Mouse (Mus musculus): Measurements from ENCODE around the gene Hoxa10. TPM values are rescaled to one million over a fixed set of nuclear protein-coding genes. Genes with fewer than 3 reads are reported as not detected.

Gene Hoxa10
- total and polyA plus RNA-seq, 2 experiments, result not detected

GRCm38 (mm10) chr6:52223939-52224760 lies 16.5 kb downstream of the Hoxa10 start:
- peaks cover 3% of the 10 kb centered on the region; the same call in 1 of the 2 replicates for H3K4me1 ChIP-seq (ENCODE audit: control insufficient read depth, insufficient read depth, low read length)
- no peak overlapping the region for H3K9ac ChIP-seq (ENCODE audit: low read depth, low read length)

GRCm38 (mm10) chr6:52222729-52223128 lies 17.9 kb downstream of the Hoxa10 start:
- H3K36me3 ChIP-seq (ENCODE audit: control insufficient read depth, insufficient read depth, low read length), result no peaks in the 10 kb centered on the region
- WGBS, result 34% methylated on average over 13 of the region's 13 CpGs
- no peak overlapping the region for H3K27ac ChIP-seq (replicated peaks; ENCODE audit: insufficient read depth, low read depth, low read length)
- H3K4me1 ChIP-seq (ENCODE audit: control insufficient read depth, insufficient read depth, low read length), result peaks cover 3% of the 10 kb centered on the region; the same call in 1 of the 2 replicates
- no peak overlapping the region for H3K9ac ChIP-seq (ENCODE audit: low read depth, low read length)
- no peak overlapping the region for H3K4me3 ChIP-seq (ENCODE audit: insufficient read depth, low read depth, low read length)
- no peak for TF ChIP-seq POLR2A (IDR thresholded peaks at IDR 0.05; ENCODE audit: extremely low read depth, insufficient read depth, low read length)
- TF ChIP-seq CTCF (IDR thresholded peaks at IDR 0.05; ENCODE audit: low read depth, low read length), result no peak
- H3K79me2 ChIP-seq (ENCODE audit: control insufficient read depth, insufficient read depth, low read length), result no peaks in the 10 kb centered on the region
- H3K27me3 ChIP-seq (ENCODE audit: control insufficient read depth, insufficient read depth, low read length), result peaks cover 34% of the 10 kb centered on the region
- DNase-seq (ENCODE audit: extremely low read depth, low read depth, low spot score), result no peak

More at GRCm38 (mm10) chr6:52223939-52224760, 16.5 kb downstream of the Hoxa10 start:
- no peak for DNase-seq (ENCODE audit: extremely low read depth, low read depth, low spot score)
- no peak for TF ChIP-seq POLR2A (IDR thresholded peaks at IDR 0.05; ENCODE audit: extremely low read depth, insufficient read depth, low read length)
- no peak for TF ChIP-seq CTCF (IDR thresholded peaks at IDR 0.05; ENCODE audit: low read depth, low read length)
- no peak overlapping the region for H3K4me3 ChIP-seq (ENCODE audit: insufficient read depth, low read depth, low read length)
- WGBS, result 9% methylated on average over 24 of the region's 24 CpGs
- H3K36me3 ChIP-seq (ENCODE audit: control insufficient read depth, insufficient read depth, low read length), result no peaks in the 10 kb centered on the region
- H3K79me2 ChIP-seq (ENCODE audit: control insufficient read depth, insufficient read depth, low read length), result no peaks in the 10 kb centered on the region
- peaks cover 32% of the 10 kb centered on the region for H3K27me3 ChIP-seq (ENCODE audit: control insufficient read depth, insufficient read depth, low read length)
- H3K27ac ChIP-seq (replicated peaks; ENCODE audit: insufficient read depth, low read depth, low read length), result no peak overlapping the region

- Histone ChIP-seq H3K27me3 (ENCODE audit: control insufficient read depth, insufficient read depth, low read length) (peaks cover 39% of the 10 kb centered on the region), H3K4me3 (ENCODE audit: insufficient read depth, low read depth, low read length) (no peak overlapping the region), H3K27ac (replicated peaks; ENCODE audit: insufficient read depth, low read depth, low read length) (no peak overlapping the region), H3K36me3 (ENCODE audit: control insufficient read depth, insufficient read depth, low read length) (no peaks in the 10 kb centered on the region), H3K9ac (ENCODE audit: low read depth, low read length) (no peak overlapping the region), H3K4me1 (ENCODE audit: control insufficient read depth, insufficient read depth, low read length) (peaks cover 3% of the 10 kb centered on the region; the same call in 1 of the 2 replicates), H3K79me2 (ENCODE audit: control insufficient read depth, insufficient read depth, low read length) (no peaks in the 10 kb centered on the region)
- DNase-seq (ENCODE audit: extremely low read depth, low read depth, low spot score), result no peak
- 24% methylated on average over 21 of the region's 21 CpGs for WGBS
- TF ChIP-seq POLR2A (IDR thresholded peaks at IDR 0.05; ENCODE audit: extremely low read depth, insufficient read depth, low read length) (no peak), CTCF (IDR thresholded peaks at IDR 0.05; ENCODE audit: low read depth, low read length) (no peak)
These were observed 18.5 kb downstream of the Hoxa10 start for GRCm38 (mm10) chr6:52221993-52222685.

GRCm38 (mm10) chr6:52221337-52221992 lies 19.2 kb downstream of the Hoxa10 start, which contains the start of gene Hoxa7:
Gene Hoxa7, minus strand, starts transcription at chr6:52221854.
- peaks cover 3% of the 10 kb centered on the region; the same call in 1 of the 2 replicates for H3K4me1 ChIP-seq (ENCODE audit: control insufficient read depth, insufficient read depth, low read length)
- H3K4me3 ChIP-seq (ENCODE audit: insufficient read depth, low read depth, low read length), result peak within 1 kb of the TSS; percentile 62
- DNase-seq (ENCODE audit: extremely low read depth, low read depth, low spot score), result peak; percentile 37
- peak within 1 kb of the TSS; percentile 46 for H3K9ac ChIP-seq (ENCODE audit: low read depth, low read length)
- no peak for TF ChIP-seq POLR2A (IDR thresholded peaks at IDR 0.05; ENCODE audit: extremely low read depth, insufficient read depth, low read length)
- peak; percentile 97 for TF ChIP-seq CTCF (IDR thresholded peaks at IDR 0.05; ENCODE audit: low read depth, low read length)
- no peaks in the 10 kb centered on the region for H3K36me3 ChIP-seq (ENCODE audit: control insufficient read depth, insufficient read depth, low read length)
- no peak within 1 kb of the TSS for H3K27ac ChIP-seq (replicated peaks; ENCODE audit: insufficient read depth, low read depth, low read length)
- no peaks in the 10 kb centered on the region for H3K79me2 ChIP-seq (ENCODE audit: control insufficient read depth, insufficient read depth, low read length)
- 3% methylated on average over 46 of the region's 46 CpGs for WGBS
- H3K27me3 ChIP-seq (ENCODE audit: control insufficient read depth, insufficient read depth, low read length), result peaks cover 38% of the 10 kb centered on the region

- DNase-seq (ENCODE audit: extremely low read depth, low read depth, low spot score), result no peak
- TF ChIP-seq CTCF (IDR thresholded peaks at IDR 0.05; ENCODE audit: low read depth, low read length) (no peak), POLR2A (IDR thresholded peaks at IDR 0.05; ENCODE audit: extremely low read depth, insufficient read depth, low read length) (no peak)
- Histone ChIP-seq H3K27ac (replicated peaks; ENCODE audit: insufficient read depth, low read depth, low read length) (no peak overlapping the region), H3K36me3 (ENCODE audit: control insufficient read depth, insufficient read depth, low read length) (no peaks in the 10 kb centered on the region), H3K9ac (ENCODE audit: low read depth, low read length) (no peak overlapping the region), H3K4me1 (ENCODE audit: control insufficient read depth, insufficient read depth, low read length) (peaks cover 3% of the 10 kb centered on the region; the same call in 1 of the 2 replicates), H3K27me3 (ENCODE audit: control insufficient read depth, insufficient read depth, low read length) (peaks cover 43% of the 10 kb centered on the region), H3K79me2 (ENCODE audit: control insufficient read depth, insufficient read depth, low read length) (no peaks in the 10 kb centered on the region), H3K4me3 (ENCODE audit: insufficient read depth, low read depth, low read length) (peak overlapping the region; percentile 62; the same call in 1 of the 2 replicates)
- 19% methylated on average over 12 of the region's 12 CpGs for WGBS
These were observed 19.8 kb downstream of the Hoxa10 start for GRCm38 (mm10) chr6:52220865-52221310.
